Mouse (Mus musculus) adrenal gland, postnatal 36 days (tissue): ENCODE results near the gene Pdcl3. TPM values are rescaled to one million over a fixed set of nuclear protein-coding genes. Genes with fewer than 3 reads are reported as not detected.

Experiments used
- DNase-seq, 2 experiments: peaks; one replicate each; pipeline ENCODE4 v3.0.0; 2021; ENCODE audit warnings: mixed read lengths in 1 of 2
- long read RNA-seq, 2 experiments: library from polyadenylated mRNA; stranded (forward); transcript quantifications; one replicate each; pipeline ENCODE4 v2.0.0; 2021; ENCODE audit warnings: borderline sequencing depth in 2 of 2
- total RNA-seq, 2 experiments: library from RNA; stranded (reverse); gene quantifications; 2 replicates each; pipeline ENCODE4 v1.2.3; 2021

Pdcl3 gene
- total RNA-seq: 100 to 1,000 TPM in 1 of 2 experiments, 10 to 100 TPM in 1; 97.9 to 103 TPM
- long read RNA-seq, experiment 1, transcript Pdcl3-201 (6 exons, 3,914 nt): major isoform, 84 of 93 reads
- long read RNA-seq, experiment 1, partial matches to known transcripts: 5 of 93 reads
- long read RNA-seq, experiment 1, other reads (novel, unspliced or antisense): 4 of 93 reads
- long read RNA-seq, experiment 2, transcript Pdcl3-201 (6 exons, 3,914 nt): major isoform, 35 of 37 reads
- long read RNA-seq, experiment 2, partial matches to known transcripts: 2 of 37 reads
- long read RNA-seq, experiment 2, other reads (novel, unspliced or antisense): 0 of 37 reads

DNA sequence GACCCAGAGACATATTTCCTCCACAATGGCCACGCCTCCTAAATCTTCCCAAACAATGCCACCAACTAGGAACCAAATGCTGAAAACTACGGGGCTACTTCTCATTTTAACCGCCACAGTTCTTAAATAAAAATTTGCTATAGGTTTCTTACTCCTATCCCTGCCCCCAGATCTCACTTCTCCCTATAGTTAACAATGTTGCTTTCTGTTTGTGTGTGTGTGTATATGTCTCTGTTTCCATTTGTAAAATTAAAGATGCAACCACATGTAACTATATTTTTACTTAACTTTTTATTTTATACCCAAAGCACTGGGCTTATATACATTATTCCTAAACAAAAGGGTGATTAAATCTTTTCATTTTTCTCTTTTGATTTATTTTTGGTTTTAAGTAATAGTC lies at the start of gene Pdcl3:
Pdcl3 (plus strand) TSS at position 301 of the 400 bp plus-strand sequence.
- no peak for DNase-seq

DNA sequence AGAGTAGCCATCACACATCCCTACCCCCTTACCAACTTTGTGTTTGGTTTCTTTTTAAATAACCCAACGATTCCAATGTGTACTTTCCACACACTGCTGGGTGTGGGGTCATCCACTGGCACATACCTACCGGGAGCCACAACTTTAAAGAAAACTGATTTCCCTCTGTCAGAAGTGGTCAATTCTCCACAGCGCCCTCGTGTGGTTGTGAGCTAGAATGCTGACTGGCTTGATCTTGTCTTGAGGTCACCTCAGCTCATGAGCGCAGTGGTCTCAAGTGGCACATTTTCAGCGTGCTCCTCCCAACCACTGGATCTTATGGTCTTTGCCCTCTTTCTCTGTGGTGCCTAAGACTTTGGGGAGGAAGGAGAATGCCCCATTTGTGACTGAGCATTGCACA lies 48.6 kb upstream of the Pdcl3 start:
- DNase-seq: peak; percentile 27 to 37

DNA sequence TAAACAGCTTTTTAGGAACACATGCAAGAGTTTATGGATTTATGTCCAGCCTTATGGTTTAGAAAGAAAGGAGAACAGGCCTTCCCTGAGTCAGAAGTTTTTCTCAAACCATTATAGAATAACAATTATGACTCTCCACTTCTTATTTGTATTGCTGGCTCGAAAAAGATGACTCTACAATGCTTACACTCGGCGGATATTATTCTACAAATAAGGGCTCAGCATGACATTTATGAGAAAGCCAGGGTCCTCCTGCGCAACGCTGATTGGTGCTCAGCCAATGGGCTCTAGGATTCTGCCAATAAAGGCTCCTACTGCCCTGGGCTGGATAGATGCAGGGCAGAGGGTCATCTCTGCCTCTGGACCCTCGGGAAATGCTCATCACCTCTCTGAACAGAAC lies 46.6 kb upstream of the Pdcl3 start, which contains the start of gene Nms:
Nms (plus strand) TSS at position 301 of the 400 bp plus-strand sequence.
- DNase-seq: no peak

DNA sequence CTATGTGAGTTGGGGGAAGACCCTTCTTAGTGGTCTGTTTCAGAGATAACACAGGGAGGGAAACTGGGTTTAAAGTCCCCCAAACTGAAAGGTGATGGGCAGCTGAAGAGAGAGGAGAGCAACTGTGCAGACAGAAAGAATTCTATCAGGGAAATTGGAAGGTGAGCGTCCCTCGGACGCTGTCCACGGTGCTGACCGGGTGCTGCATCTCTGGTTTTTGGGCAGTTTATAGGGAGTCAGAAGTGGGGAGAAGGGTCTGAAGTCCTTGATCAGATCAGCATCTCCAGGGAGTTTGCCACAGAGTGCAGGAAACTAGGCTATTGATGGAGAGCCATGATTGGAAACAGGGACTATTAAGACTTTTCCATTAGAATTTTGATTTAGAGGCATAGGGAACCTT lies 45.8 kb upstream of the Pdcl3 start:
- DNase-seq: peak; percentile 43 to 63

DNA sequence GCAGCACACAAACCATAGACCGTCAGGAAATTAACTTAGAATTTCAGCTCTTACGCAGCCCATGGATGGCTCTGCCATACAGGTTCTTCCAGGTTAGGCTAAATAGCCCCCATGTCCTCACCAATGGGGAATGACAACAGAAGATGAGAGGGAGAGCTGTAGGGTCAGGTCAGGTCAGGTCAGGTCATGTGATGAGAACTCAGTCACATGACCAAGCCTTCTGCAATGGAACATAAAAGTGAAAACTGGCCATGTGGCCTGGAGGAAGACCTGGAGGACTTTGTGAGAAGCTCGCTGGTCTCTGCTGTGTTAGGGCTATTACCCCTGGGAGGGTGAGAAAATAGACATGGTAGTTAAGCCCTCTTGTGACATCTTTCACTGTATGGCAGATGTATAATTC lies 29.0 kb upstream of the Pdcl3 start:
- DNase-seq: no peak

DNA sequence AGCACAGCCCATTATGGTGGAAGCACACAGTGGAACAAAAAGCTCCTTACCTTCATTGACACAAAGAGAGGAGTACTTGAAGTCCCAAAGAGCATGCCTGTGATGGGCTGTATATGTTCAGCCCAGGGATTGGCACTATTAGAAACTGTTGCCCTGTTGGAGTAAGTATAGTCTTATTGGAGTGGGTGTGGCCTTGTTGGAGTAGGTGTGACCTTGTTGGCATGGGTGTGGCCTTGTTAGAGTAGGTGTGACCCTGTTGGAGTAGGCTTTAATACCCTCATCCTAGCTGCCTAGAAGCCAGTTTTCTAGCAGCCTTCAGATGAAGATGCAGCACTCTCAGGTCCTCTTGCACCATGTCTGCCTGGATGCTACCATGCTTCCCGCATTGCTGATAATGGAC lies 16.3 kb upstream of the Pdcl3 start:
- no peak for DNase-seq

DNA sequence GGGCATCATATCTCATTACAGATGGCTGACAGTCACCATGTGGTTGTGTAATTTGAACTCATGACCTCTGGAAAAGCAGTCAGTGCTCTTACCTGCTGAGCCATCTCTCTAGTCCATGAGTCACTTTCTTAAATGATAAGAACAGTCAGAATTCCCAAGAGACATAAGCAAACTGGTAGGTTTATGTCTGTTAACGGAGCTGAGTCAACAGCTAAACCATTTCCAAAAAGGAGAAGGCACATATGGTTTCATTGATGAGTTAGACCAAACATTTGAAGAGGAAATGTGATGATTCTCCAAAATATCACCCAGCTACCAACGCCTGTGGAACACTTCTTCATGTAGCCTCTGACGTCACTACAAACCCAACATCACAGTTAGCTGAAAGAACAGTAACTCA lies 13.7 kb upstream of the Pdcl3 start:
- DNase-seq: no peak

DNA sequence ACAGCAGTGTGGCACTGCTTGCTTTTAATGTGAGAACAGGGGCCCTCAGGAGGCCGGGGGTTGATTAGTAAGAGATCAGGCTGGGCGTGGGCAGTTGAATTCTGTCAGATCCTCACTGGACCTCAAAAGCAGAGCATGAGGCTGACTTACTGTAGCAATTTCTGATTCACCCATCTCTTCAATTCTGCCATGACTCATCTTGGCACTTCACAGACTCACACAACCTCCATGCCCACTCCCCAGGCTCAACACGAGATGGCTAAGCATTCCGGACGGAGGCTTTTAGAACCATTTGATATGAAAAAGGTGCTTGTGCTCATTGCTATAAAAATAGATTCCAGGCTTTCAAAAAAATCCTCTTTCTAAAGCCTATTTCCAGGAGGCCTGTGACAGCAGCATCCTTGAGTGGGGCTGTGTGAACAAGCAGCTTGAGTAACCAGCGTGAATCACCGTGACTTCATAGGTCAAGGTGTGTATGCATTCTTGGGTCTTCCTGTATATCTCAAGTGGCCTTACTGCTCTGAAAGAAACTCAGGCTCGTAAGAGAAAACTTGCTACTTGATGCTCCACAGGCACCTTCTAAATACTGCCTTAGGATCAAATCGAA lies 12.3 kb upstream of the Pdcl3 start:
- peak; percentile 62 to 64 for DNase-seq

DNA sequence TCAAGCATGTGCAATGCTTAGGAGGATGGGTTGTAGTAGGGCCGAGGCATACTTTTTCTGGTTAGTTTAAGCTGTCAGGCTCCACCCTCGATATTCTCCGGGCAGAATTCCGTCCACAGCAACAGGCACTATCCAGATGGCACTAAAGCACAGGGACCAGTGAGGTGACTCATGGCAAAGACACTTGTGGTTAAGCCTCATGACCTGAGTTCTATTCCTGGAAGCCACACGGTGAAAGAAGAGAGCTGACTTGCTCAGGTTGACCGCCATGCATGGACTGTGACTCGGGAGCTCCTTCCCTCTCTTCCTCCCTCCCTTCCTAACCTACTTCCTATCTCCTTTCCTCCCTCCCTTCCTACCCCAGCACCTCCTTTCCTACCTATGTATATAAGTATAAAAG lies 5.5 kb upstream of the Pdcl3 start:
- no peak for DNase-seq

DNA sequence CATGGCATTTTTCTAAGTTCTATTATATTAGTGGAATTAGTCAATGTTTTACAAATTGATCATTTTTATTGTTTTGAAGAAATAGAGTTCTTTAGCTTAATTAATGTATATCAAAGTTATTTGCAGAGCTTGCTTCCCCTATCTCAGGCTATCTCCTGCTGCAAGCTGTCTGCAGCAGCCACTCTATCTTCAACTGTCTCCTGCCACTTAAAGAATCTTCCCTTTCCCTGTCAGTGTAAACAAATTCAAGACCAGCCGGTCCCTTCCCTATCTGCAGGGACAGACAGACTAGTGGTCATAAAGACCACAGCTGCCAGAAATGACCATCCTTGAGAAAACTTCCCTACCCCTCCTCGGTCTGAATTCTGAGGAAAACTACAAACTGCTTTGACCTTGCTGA lies 1.5 kb upstream of the Pdcl3 start:
- no peak for DNase-seq

DNA sequence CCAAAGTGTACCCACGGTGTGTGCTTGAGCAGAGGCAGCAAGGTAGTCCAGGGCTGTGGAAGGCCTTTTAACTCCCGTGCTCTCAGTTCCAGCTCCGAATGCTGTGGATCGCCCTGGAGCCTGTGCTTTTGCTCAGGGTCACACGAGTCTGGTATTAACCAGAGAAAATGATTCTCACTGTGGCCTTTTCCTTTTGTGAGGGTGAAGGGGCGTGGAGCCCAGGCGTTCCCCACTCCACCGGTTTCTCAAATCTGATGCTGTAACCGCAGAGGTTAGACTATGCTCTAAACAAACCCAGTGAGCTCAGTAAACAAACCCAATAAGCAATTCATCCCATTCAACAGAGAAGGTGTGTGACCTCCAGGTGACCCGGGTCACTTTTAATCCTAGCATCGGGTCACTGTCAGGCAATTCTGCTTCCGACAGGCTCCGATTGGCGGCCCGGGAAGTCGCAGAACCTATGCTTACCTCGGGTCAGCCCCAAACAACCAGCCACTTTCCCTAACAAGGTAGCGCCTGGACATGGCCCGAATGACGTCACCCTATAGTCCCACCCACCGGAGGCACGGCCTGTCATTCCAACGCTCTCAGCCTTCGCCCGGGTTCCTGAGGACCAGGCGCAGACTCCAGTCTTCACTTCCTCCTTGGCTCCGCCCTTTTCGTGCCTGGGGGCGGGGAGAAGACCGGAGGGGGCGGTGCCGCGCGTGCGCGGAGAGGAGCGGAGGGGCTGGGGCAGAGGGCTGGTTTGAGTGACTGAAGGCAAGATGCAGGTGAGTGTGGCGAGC lies 1.9 kb downstream of the Pdcl3 start:
- peak; percentile 96 to 97 for DNase-seq

DNA sequence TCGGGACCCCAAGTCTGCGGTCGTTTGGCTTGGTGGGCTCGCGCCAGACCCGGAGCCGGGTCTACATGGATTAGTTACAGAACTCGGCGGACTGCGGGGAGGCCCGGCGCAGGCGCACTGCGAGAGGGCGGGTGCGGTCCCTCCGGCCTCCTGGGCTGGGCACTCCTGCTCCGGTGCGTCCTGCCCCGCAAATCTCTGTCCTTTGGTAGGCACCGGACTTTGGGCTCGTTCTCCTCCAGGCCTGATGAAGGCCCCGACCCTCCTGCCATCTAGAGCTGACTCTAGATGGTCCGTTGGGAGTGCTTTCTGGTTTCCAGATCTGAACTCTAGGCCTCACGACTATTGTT lies 2.4 kb downstream of the Pdcl3 start:
- DNase-seq: no peak

DNA sequence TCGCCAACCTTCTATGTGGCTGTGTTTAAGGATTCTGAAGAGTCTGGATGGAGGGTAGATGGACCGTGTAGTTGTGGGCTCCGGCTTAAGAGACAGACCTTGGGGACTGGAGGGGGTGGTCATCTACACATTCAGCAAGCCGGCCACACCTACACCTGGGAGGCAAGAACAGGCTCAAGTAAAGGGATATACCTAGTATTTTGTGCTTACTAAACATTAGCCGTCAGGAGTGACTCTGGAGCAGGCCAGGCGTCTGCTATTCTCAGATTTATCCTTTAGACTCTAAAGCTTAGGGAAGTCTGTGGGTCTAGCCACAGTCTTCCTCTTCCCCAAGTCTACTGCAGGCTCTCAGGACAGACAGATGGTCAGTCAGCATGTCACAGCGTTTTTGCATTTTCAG lies 2.9 kb downstream of the Pdcl3 start:
- no peak for DNase-seq

DNA sequence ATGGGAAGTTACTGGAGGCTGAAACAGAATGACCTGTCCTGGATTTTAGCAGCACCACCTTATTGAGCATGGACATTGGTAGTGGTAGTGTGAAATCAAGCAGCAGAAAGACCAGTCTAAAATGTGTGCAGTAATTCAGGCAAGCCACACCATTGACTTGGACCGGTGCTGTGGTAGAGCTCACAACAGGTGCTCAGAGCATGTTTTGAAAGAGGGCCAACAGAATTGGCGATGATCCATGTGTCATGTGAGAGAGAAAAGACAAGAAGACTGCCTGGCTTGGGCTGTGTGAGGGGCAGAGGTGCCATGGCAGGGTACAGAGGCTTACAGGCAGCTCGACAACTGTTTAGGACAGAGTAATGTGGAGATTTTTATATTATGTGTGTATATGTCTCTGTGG lies 7.0 kb downstream of the Pdcl3 start:
- DNase-seq: no peak

DNA sequence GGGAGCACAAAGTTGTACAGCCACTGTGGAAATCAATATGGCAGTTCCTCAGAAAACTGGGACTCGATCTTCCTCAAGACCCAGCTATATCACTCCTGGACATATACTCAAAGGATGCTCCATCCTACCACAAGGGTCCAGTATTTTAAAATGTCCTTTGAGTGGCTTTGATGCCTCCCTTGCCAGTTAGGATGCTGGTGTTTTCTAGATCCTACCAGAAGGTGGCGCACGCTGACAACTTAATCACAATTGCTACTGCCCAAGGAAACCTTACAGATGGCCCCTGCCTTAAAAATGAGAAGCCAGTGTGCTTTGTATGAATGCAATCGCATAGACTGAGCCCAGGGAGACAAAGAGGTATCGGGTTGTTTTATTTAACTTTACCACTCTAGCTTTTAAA lies 15.7 kb downstream of the Pdcl3 start:
- DNase-seq: peak; percentile 80 to 85

DNA sequence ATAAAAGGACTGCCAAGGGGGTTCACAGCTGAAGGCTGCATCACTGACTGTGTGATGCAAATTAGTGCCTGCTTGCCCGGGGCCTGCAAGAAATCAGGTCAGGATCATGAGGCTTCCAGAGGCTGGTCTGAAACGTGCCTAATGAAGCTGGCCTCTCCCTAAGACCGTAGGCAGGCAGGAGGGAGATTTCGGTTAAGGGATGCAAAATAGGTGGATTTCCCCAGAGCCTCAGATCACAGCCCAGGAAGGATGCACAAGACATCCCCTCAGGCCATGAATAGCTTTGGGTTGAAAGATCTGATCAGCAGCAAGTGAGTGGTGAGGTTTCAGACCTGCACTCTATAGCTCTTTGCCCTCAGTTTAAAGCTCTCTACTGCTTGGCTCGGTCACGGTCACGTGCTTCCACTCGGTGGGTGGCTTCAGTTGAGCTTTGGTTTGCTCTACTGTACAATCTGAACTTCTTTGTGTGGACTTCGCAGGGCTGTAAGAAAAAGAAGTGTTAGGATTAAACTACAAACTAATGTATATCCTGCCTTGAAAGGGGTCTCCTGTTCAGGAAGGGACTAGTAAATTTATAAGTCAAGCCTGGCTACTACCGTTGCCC lies 20.4 kb downstream of the Pdcl3 start:
- no peak for DNase-seq

DNA sequence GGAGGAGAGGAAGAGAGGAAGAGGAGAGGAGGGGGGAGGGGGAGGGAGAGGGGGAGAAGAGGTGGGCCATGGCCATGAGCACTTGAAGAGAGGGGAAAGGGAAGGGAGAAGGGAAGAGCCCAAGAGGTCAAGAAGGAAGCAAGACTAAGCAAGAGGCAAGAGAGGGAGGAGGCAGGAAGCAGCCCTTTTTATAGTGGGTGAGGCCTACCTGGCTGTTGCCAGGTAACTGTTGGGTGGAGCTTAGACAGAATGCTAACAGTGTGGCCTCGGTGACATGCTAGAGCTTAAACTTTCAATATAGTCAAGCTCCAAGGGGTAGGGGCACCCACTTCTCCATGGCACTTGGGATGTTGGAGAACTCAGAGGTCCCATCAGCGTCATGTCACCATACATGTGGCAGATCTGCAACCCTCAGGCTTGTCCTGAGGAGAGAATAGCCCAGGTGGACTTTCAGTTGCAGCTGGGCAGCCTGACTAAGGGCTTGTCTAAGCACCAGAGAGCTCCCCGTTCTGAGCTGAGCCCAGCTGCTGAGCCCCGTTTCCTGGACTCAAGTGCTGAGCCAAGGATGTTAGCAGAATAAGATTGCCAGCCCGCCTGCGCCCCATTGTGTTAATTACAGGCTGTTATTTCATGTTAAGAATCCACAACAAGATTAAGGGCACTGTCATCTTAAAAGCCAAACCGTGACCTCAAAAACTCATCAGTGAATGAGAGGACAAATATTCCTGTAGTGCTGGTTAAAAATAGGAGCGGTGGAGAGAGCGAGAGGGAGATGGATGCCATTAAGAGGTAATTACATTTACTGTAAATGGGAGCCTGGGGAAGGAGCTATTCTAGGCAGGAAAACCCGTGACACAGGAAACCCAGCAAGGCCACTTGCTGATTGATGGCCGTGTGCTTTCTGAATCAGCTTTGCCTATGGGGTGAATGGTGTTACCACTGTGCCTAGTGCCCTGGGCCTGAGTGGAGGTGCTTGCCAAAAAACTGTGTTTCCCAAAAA lies 21.7 kb downstream of the Pdcl3 start:
- peak; percentile 44 to 51 for DNase-seq

DNA sequence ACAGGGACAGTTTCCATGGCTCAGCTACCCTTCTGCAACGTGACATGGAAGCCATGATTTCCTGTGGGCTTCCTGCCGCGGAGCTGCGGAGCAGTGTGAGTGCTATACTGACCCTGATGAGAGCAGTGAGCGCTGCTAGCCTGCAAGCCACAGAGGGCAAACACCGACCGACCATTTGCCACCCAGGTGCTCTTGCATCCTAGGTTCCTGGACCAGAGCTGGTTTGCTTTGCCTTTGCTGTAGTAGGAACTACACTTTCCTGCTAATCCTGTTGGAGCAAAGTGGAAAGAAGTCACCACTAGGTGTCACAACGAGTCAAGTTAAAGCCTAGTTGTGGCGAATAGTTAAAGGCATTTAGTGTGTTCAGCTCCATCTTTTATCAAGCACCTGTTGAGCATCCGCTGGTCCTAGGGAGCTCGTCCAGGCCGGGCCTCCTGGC lies 25.2 kb downstream of the Pdcl3 start:
- peak; percentile 29 to 60 for DNase-seq

DNA sequence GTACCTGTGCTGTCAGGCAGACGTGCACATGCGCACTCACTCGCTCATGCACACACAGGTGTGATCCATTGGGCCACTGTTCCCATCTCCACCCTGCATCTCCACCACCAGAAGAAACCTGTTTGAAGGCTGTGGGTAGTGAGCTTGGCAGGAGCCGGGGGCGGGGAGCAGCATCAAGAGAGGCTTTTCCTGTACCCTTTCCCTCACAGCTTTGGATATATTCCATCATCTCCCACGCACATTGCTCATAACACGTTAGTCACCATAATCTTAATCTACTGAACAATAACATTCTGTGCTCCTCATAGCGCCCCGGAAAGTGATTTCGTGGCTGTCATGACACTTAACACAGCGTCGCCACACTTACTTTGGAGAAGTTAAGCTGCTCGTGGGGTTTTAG lies 27.2 kb downstream of the Pdcl3 start:
- no peak for DNase-seq

DNA sequence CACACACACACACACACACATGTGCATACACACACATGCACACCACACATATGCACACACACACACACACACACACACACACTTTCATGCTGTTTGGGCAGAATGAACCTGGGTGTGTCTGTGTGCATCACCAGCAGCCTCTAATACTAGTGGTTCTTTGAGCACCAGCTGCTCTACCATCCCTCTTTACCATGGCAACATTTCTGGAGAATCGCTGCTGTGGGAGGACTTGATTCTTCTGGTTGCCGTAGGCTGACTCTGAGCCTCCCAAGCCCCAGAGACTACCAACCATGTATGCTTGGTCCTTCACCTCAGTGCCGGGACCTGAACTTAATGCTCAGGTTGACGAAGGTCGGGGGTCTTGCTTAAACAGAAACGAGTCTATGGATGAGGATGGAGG lies 28.4 kb downstream of the Pdcl3 start:
- DNase-seq: no peak

DNA sequence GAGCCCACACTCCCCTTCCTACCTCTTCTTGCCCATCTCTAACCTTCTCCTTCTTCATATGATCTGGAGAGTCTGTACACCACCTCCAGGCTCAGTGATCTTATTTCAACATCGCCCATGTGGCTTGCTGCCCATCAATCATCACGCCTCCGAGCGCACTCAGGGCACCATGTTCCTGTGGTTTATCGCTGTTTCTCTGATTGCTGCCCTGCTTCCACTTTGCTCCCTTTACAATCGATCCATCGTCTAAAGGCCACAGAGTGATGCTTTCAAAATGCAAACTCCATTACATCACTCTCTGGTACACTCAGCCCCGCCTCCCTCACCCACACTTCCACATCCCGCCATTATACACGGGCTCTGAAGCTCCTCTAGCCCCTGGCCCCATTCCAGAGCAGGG lies 30.1 kb downstream of the Pdcl3 start:
- DNase-seq: no peak

DNA sequence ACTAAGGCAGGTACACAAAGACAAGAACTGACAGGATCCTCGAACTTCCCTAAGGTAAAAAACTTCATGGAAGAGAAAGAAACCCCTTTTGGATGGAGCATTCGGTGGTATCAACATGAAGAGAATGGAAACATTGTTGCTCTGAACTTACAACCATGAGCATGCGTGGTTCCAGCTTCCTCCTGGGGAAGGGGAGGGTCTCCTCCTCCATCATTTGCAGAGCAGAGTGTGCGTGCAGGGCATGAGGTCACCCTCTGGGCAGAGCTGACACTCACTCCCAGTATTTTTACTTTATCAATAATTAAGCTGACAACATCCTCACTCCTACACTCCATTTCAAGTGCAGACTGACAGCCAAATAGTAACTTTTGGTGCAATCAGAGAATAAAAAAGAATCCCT lies 32.5 kb downstream of the Pdcl3 start:
- no peak for DNase-seq
